Mouse (Mus musculus): ENCODE data around the gene Adam1a. TPM values are rescaled to one million over a fixed set of nuclear protein-coding genes. Genes with fewer than 3 reads are reported as not detected.

Gene Adam1a
- 1 to 10 TPM; 4.1 to 4.7 TPM for total RNA-seq (2021)
- long read RNA-seq, experiment 1, partial matches to known transcripts: 0 of 3 reads
- long read RNA-seq, experiment 1, other reads (novel, unspliced or antisense): 2 of 3 reads
- long read RNA-seq, experiment 2, partial matches to known transcripts: 0 of 2 reads
- long read RNA-seq, experiment 2, other reads (novel, unspliced or antisense): 1 of 2 reads

GRCm38 (mm10) chr5:121544910-121545792, at the start of gene Adam1a, which contains the start of gene Gm42878:
Gene Adam1a, minus strand, starts transcription at chr5:121545482.
Gene Gm42878, minus strand, starts transcription at chr5:121545482.
- DNase-seq: peak; percentile 68

GRCm38 (mm10) chr5:121594714-121595313, 49.5 kb upstream of the Adam1a start:
- DNase-seq: no peak

GRCm38 (mm10) chr5:121593451-121594401, 48.4 kb upstream of the Adam1a start, which contains the start of gene Aldh2:
Gene Aldh2, minus strand, starts transcription at chr5:121593824.
- peak; percentile 93 for DNase-seq

- peak; percentile 53 for DNase-seq
These were observed 47.6 kb upstream of the Adam1a start for GRCm38 (mm10) chr5:121592816-121593407.

GRCm38 (mm10) chr5:121592064-121592815, 47.0 kb upstream of the Adam1a start:
- DNase-seq: peak; percentile 50

GRCm38 (mm10) chr5:121591417-121592063, 46.3 kb upstream of the Adam1a start:
- DNase-seq: peak; percentile 59

- DNase-seq: no peak
These were observed 44.6 kb upstream of the Adam1a start for GRCm38 (mm10) chr5:121589928-121590327.

- DNase-seq: peak; percentile 63
These were observed 41.2 kb upstream of the Adam1a start for GRCm38 (mm10) chr5:121586400-121587039.

GRCm38 (mm10) chr5:121585699-121586098, 40.4 kb upstream of the Adam1a start:
- no peak for DNase-seq

GRCm38 (mm10) chr5:121585005-121585404, 39.7 kb upstream of the Adam1a start:
- no peak for DNase-seq

- peak; percentile 96 for DNase-seq
These were observed 38.7 kb upstream of the Adam1a start for GRCm38 (mm10) chr5:121583765-121584501.

GRCm38 (mm10) chr5:121581945-121582344, 36.7 kb upstream of the Adam1a start:
- no peak for DNase-seq

GRCm38 (mm10) chr5:121576927-121577488, 31.7 kb upstream of the Adam1a start:
- DNase-seq: peak; percentile 81

GRCm38 (mm10) chr5:121575867-121576266, 30.6 kb upstream of the Adam1a start:
- no peak for DNase-seq

GRCm38 (mm10) chr5:121574145-121574544, 28.9 kb upstream of the Adam1a start:
- no peak for DNase-seq

GRCm38 (mm10) chr5:121570787-121571186, 25.5 kb upstream of the Adam1a start:
- no peak for DNase-seq

GRCm38 (mm10) chr5:121569881-121570420, 24.7 kb upstream of the Adam1a start:
- no peak for DNase-seq
